Mouse (Mus musculus): ENCODE data around the gene Gspt2.
A peak's percentile ranks its signal among the peaks of the same experiment; 100 is the strongest.
"Not testable (repeated sequence)": the region's sequence is repeated elsewhere in the genome, so short reads cannot be mapped to it uniquely, and the experiment has no call there.

Gspt2 gene

DNA sequence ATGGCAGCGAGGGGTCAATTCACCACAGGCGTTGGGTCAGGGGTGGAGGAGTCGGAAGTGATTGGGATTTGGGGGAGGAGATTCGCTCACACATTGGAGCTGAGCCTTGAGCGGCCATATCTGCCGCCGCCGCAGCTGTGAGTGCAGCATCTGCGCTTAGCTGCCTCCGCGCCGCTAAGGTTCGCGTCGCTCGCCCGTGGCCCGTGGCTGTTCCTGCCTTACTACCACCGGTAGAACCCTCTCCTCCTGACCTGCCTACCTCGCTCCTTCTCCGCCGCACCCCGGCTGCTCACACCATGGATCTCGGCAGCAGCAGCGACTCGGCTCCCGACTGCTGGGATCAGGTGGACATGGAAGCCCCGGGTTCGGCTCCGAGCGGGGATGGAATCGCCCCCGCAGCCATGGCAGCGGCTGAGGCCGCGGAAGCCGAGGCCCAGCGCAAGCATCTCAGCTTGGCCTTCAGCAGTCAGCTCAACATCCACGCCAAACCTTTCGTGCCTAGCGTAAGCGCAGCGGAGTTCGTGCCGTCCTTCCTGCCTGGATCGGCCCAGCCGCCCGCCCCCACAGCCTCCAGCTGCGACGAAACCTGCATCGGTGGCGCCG, at the start of gene Gspt2:
Gene Gspt2 (plus strand): TSS at position 109 of the 603 bp plus-strand sequence.
- peak in 1 of 2 experiments; percentile 12 for DNase-seq (ENCODE audit: low spot score in 2 of 2)

DNA sequence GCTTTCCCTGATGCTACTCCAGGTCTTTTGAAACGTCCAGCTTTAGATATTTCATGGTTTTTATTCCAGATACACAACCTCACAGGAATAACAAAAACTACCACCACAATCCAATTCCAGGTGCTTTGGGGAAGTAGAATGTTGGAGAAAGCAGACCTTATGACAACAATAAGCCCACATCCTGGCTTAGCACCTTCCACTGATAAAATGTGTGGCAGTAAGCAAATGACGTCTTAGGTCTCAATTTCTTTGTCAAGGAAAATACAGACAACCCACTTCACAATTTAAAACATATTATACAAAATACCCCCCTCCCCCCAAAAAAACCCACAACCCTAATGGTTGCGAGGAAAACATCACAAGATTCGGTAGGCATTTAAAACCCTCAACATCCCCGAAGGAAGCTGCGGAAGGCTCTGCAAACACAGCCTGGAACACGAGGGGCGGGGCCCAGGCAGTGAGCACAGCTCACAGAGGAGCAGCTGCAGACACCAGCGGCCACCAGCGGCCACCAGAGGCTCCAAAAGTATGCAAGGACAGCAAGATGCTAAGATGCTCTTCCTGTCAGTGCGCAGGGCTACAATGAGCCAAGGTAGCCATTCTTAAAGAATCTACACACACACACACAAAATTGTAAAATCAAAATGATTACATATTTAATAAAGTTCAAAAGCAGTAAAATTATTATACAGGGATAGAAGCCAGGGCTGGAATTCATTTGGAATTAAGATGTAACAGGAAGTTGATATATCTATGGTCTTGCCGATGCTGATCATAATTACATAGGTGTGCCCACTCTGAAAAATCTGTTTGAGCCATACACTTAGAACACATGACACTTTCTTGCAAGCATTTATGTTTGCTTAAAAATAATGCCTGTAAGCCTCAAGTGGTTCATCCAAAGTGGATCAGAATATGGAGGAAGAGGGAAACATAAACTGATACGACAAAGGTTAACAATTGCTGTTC, 10.8 kb upstream of the Gspt2 start:
- peak in 1 of 2 experiments; percentile 15 for DNase-seq (ENCODE audit: low spot score in 2 of 2)

DNA sequence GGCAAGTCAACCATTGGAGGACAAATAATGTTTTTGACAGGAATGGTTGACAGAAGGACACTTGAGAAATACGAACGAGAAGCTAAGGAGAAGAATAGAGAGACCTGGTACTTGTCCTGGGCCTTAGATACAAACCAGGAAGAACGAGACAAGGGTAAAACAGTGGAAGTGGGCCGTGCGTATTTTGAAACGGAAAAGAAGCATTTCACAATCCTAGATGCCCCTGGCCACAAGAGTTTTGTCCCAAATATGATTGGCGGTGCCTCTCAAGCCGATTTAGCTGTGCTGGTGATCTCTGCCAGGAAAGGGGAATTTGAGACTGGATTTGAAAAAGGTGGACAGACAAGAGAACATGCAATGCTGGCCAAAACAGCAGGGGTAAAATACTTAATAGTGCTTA, 1.0 kb downstream of the Gspt2 start:
- no peak for DNase-seq (ENCODE audit: low spot score in 2 of 2)

DNA sequence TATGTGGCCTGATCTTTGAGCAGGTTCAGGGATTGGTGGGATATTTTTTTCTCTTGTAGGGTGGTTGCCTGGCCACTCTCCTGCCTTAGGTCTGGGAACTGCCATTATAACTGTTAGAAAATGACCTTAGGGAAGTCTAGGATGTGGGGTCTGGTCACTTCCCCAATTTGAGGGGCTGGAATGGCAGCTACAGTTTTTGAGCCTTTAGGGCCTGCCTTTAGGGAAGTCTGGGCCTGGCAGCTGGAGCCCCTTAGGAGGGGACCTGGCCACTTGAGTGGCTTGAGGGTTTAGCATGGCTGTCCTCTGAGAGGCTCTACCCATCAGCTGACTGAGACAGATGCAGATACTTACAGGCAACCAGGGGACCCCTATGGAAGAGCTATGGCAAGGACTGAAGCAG, 12.7 kb downstream of the Gspt2 start:
- DNase-seq (ENCODE audit: low spot score in 2 of 2), result no peak

DNA sequence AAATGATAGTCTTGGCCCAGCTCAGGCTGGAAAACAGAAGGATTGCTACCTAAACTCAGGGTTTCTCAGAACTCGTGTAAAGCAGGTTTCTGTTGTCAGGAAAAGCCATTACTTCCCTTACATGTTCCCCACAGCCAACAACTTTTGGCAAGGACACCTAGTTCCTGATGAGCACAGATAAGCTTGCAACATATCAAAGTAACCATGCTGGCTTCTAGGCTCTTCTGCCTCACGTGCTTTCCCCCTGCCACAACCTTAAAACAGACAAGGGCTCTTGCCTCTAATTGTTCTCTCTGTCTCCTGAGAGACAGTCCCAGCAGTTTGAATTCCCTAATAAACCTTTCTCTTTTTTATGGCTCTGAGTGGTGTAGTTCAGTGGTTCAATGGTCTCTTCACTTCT, 21.9 kb downstream of the Gspt2 start:
- DNase-seq (ENCODE audit: low spot score in 2 of 2), result no peak

DNA sequence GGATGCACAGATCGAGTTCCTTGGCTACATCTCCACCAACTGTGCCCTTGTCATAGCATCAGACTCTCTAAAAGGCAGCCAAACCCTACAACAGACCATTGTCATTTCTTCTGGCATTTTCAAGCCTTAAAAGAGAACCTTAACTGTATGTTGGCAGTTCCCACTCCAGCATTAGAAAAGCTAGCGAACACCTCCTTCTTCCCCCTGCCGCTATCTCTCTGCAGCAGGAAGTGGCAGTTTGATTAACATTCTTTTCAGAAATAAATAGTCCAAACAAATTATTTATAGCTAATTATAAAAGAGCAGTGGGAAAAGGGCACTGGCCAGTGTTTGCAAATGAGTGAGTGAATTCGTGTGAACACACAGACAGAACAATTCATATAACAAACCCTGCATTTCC, 34.9 kb downstream of the Gspt2 start:
- no peak for DNase-seq (ENCODE audit: low spot score in 2 of 2)

DNA sequence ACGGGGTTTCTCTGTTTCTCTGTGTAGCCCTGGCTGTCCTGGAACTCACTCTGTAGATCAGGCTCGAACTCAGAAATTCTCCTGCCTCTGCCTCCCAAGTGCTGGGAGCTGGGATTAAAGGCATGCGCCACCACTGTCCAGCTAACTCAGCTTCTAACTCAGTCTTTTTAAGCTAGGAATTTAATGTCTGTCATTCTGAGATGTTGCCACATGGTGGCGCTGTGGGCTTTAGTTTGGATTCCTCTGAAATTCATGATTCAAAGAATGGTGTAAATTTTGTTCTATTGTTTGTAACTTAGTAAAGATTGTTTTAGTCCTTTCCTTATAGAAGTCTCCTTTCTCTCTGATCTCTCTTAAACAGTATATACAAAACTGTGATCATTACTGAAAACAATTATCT, 39.1 kb downstream of the Gspt2 start:
- peak in 1 of 2 experiments; percentile 16 for DNase-seq (ENCODE audit: low spot score in 2 of 2)

DNA sequence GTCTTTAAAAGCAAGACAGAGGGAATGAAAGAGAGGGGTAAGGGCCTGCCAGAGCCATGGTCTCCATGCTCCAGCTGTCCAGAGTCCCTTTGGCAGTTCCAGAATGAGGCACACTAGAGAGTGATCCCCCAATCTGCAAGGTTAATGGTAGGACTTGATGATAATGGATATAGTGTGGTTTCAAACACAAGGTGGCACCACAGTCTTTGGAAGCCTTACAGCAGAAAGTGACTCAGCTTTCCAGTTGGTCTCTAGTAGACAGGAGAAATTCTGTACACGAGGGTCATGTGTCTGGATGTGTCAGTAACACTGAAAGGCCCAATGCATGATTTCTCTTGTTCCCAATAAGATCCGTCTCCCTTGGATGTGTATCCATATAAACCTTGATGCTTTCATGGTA, 45.7 kb downstream of the Gspt2 start:
- DNase-seq (ENCODE audit: low spot score in 2 of 2), result not testable (repeated sequence)

DNA sequence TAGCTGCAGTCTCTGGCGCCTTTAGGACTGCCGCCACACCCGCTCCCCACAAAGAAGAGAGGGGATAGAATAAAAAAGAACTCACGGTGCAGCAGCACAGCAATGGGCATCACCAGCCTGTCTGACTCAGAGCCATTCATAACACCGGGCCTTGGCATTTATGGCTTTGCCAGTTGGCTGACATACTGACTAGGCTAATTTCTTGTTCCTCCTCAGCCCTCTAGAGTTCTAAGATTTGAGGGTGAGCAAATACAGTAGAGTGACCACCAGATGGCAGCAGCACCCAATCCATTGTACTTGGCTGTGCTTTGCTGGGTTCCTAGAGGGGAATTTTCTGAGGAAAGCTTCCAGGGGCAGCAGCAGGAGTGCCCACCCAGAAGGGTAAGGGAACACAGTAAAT, 53.7 kb downstream of the Gspt2 start:
- not testable (repeated sequence) for DNase-seq (ENCODE audit: low spot score in 2 of 2)

Measured in spleen, postnatal 4 days (tissue).